Mouse (Mus musculus) thymus, adult 2 months (tissue): Measurements from ENCODE around the gene Tlx3. TPM values are rescaled to one million over a fixed set of nuclear protein-coding genes. Genes with fewer than 3 reads are reported as not detected.

Source experiments
- DNase-seq: peaks from one replicate; pipeline ENCODE4 v3.0.0; 2021
- H3K27ac ChIP-seq: fragments of 200-500 bp; 2 replicates; pipeline ENCODE4 v1.5.1; 2012; ENCODE audit warnings: low read length, control low read depth; ENCODE audit not compliant: control insufficient read depth, insufficient read depth
- H3K27me3 ChIP-seq: fragments of 200-500 bp; 2 replicates; pipeline ENCODE4 v1.6.1; 2012; ENCODE audit warnings: mild to moderate bottlenecking, low read length, moderate library complexity, mixed read lengths; ENCODE audit not compliant: control insufficient read depth, insufficient read depth
- H3K36me3 ChIP-seq: fragments of 200-500 bp; 2 replicates; pipeline ENCODE4 v1.6.1; 2012; ENCODE audit warnings: mild to moderate bottlenecking, low read length, moderate library complexity; ENCODE audit not compliant: control insufficient read depth, insufficient read depth
- H3K4me1 ChIP-seq: fragments of 200-500 bp; replicated peaks from 2 replicates; pipeline ENCODE4 v1.6.1; 2012; ENCODE audit warnings: low read length; ENCODE audit not compliant: control insufficient read depth, insufficient read depth
- H3K4me3 ChIP-seq: fragments of 200-500 bp; 2 replicates; pipeline ENCODE4 v1.5.1; 2012; ENCODE audit warnings: mild to moderate bottlenecking, low read length, control low read depth, moderate library complexity; ENCODE audit not compliant: control insufficient read depth, insufficient read depth
- CTCF ChIP-seq: fragments of 200-500 bp; IDR thresholded peaks from 2 replicates; pipeline ENCODE4 v1.5.1; 2012; ENCODE audit warnings: mild to moderate bottlenecking, control low read depth, low read length, moderate library complexity, borderline replicate concordance; ENCODE audit not compliant: control insufficient read depth, poor library complexity, insufficient read depth; ENCODE audit errors: extremely low read depth
- POLR2A ChIP-seq: fragments of 200-500 bp; IDR thresholded peaks from 2 replicates; pipeline ENCODE4 v1.6.1; 2012; ENCODE audit warnings: mild to moderate bottlenecking, low read length, control low read depth, moderate library complexity; ENCODE audit not compliant: control insufficient read depth, poor library complexity, insufficient read depth; ENCODE audit errors: extremely low read depth
- WGBS: fragments of 180-500 bp; shearing (Covaris S2); methylation state at CpG from one replicate; pipeline ENCODE4 v1.1.7; 2018; 5-methylcytosine and 5-hydroxymethylcytosine counted together
- polyA plus RNA-seq: library from polyadenylated mRNA; depleted of rRNA; stranded (reverse); fragments of >200 nt; gene quantifications from 2 replicates; pipeline ENCODE4 v1.2.3, GENCODE M21; 2012

The Tlx3 gene
- polyA plus RNA-seq, 1 experiment: 0.08 TPM

GRCm38 (mm10) chr11:33197673-33198072 lies 5.7 kb downstream of the Tlx3 start:
- Histone ChIP-seq H3K4me1 (0 out of 2 replicates have a peak, but pooled peaks cover 7% of the 10 kb centered on the region), H3K4me3 (no peak overlapping the region), H3K36me3 (no peaks in the 10 kb centered on the region), H3K27me3 (peaks cover 58% of the 10 kb centered on the region), H3K27ac (no peak overlapping the region)
- TF ChIP-seq POLR2A: no peak
- no peak for TF ChIP-seq CTCF
- DNase-seq: no peak
- 38% methylated on average over 15 of the region's 15 CpGs for WGBS

DNA sequence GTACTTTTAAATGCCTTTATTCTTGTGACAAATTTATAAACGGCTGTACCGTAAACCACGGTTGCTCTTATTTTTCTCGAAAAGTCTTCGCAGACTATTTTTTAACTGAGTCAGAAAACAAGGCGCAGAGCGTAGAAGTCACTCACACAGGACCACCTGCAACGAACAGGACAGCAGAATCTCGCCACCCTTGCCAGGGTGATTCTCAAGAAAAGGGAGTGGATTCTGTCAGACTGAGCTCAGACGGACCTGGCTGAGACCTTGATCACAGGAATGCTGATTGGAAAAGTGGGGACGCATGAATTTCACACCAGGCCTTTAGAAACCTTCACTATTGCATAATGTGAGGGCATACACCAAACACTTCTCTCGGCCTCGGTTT lies 6.3 kb downstream of the Tlx3 start:
- Histone ChIP-seq H3K4me1 (0 out of 2 replicates have a peak, but pooled peaks cover 7% of the 10 kb centered on the region), H3K27ac (no peak overlapping the region), H3K4me3 (no peak overlapping the region), H3K36me3 (no peaks in the 10 kb centered on the region), H3K27me3 (peaks cover 53% of the 10 kb centered on the region)
- no peak for DNase-seq
- 35% methylated on average over 13 of the region's 13 CpGs for WGBS
- TF ChIP-seq CTCF (no peak), POLR2A (no peak)

GRCm38 (mm10) chr11:33196447-33197132 lies 6.8 kb downstream of the Tlx3 start:
- Histone ChIP-seq H3K36me3 (no peaks in the 10 kb centered on the region), H3K27ac (no peak overlapping the region), H3K27me3 (peaks cover 48% of the 10 kb centered on the region), H3K4me3 (no peak overlapping the region), H3K4me1 (0 out of 2 replicates have a peak, but pooled peaks cover 7% of the 10 kb centered on the region)
- WGBS: 15% methylated on average over 24 of the region's 24 CpGs
- DNase-seq: no peak
- TF ChIP-seq POLR2A (no peak), CTCF (no peak)

DNA sequence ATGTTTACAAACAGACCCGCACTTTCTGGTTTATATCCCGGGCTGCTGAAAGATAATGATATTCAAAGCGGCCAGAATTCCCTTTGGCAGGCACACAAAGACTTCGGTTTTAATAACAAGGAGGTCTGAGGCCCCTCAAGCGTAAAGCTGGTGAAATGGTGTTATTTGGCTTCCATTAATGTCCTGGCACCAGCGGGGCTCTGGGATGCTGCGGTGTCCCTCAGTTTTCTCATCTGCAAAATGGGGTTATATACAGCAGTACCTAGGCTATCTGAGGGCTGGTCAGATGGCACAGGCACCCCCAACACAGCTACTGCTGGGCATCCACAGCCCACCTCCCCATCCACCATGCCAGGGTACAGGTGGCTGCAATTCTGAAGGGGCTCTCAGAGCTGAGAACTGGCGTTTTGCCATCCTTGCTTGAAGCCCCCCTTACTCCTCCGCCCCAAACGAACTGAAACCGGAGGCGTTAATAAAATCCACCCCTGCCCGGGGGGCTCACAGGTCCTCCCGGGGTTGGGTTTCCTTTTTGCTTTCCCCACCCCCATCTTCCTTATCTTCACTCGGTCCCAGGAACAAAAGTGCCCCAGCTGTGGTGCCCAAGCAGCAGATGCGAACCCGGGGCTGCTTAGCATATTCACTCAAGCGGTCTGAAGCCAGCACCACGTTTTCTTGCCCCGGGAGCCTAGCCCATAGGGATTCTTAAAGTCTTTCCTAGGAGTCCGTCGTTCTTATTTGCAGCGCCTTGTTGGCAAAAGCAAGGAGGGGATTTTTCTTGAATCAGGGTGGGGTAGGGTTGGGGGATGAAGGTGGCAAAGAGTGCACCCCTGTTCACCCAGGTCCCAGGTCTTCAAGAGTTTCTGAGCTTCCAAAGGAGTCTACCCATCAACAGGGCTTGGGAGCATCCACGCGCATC lies 7.6 kb downstream of the Tlx3 start:
- WGBS: 16% methylated on average over 25 of the region's 25 CpGs
- DNase-seq: no peak
- Histone ChIP-seq H3K4me1 (0 out of 2 replicates have a peak, but pooled peaks cover 7% of the 10 kb centered on the region), H3K4me3 (no peak overlapping the region), H3K27ac (no peak overlapping the region), H3K27me3 (peaks cover 40% of the 10 kb centered on the region), H3K36me3 (no peaks in the 10 kb centered on the region)
- no peak for TF ChIP-seq POLR2A
- no peak for TF ChIP-seq CTCF

DNA sequence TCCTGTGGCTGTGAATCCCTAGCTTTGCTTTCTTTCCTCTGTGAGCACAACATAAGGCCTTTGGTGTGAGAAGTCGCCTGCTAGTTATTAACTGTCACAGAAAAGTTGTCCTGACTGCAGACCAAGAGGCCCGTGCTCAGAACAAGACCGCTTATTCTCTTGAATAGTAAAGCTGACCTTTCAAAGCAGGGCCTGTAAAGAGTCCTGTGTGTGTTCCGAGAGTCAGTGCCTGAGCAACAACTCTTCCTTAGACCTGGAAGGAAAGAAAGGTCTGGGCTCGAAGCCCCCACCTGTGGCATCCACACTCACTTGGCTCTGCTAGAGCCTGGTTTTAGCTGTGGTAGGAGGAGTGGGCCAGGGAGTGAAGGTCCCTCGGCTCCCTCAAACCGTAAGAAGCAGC lies 8.3 kb downstream of the Tlx3 start:
- Histone ChIP-seq H3K36me3 (no peaks in the 10 kb centered on the region), H3K4me1 (0 out of 2 replicates have a peak, but pooled peaks cover 5% of the 10 kb centered on the region), H3K27ac (no peak overlapping the region), H3K4me3 (no peak overlapping the region), H3K27me3 (peaks cover 33% of the 10 kb centered on the region)
- WGBS: 55% methylated on average over 7 of the region's 7 CpGs
- TF ChIP-seq CTCF (no peak), POLR2A (no peak)
- DNase-seq: no peak

DNA sequence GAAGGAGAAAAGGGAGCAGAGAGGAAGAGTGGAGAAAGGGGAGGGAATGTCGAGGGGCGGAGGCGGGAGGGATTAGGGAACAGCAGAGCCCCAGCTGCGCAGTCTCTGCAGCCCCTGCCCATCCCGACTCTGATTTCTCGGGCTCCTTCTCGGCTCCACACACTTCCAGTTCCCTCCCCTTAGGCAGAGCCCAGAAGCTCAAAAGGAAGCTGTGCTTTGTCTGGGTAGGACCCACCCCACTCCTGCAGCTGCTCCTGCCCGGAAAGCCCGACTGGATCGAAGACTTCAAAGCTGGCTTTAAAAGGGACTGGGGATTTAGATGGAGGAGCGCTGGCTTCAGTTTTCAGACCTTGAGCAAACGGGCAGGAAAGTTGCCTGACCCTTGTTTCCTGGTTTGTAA lies 9.7 kb downstream of the Tlx3 start:
- Histone ChIP-seq H3K27me3 (peaks cover 22% of the 10 kb centered on the region), H3K36me3 (no peaks in the 10 kb centered on the region)
- WGBS: 14% methylated on average over 12 of the region's 12 CpGs

More for the DNA sequence above, 9.7 kb downstream of the Tlx3 start:
- no peak overlapping the region for H3K4me3 ChIP-seq
- no peak overlapping the region for H3K27ac ChIP-seq
- DNase-seq: no peak
- H3K4me1 ChIP-seq: no peaks in the 10 kb centered on the region
- TF ChIP-seq POLR2A (no peak), CTCF (no peak)
